Mouse (Mus musculus) neural tube, embryonic 13.5 days (tissue): ENCODE measurements around the gene Spag16. TPM values are rescaled to one million over a fixed set of nuclear protein-coding genes. Genes with fewer than 3 reads are reported as not detected.

Source experiments
- ATAC-seq: fragments of 200-750 bp; cut with Nextera tagmentation; 2 replicates; pipeline ENCODE4 v1.8.0; 2017; ENCODE audit warnings: low read depth, mild to moderate bottlenecking, moderate TSS enrichment, moderate library complexity
- H3K27ac ChIP-seq: fragments of 300-500 bp; sonication (generic); replicated peaks from 2 replicates; pipeline ENCODE4 v1.5.1; 2015; ENCODE audit warnings: moderate library complexity, mild to moderate bottlenecking, inconsistent platforms
- H3K27me3 ChIP-seq: fragments of 300-500 bp; sonication (generic); 2 replicates; pipeline ENCODE4 v1.6.1; 2015; ENCODE audit warnings: mild to moderate bottlenecking, inconsistent platforms
- H3K36me3 ChIP-seq: fragments of 300-500 bp; sonication (generic); 2 replicates; pipeline ENCODE4 v1.6.1; 2015; ENCODE audit warnings: mild to moderate bottlenecking, inconsistent platforms
- H3K4me1 ChIP-seq: fragments of 300-500 bp; sonication (generic); replicated peaks from 2 replicates; pipeline ENCODE4 v1.6.1; 2015; ENCODE audit warnings: inconsistent platforms
- H3K4me2 ChIP-seq: fragments of 300-500 bp; sonication (generic); 2 replicates; pipeline ENCODE4 v1.6.1; 2015; ENCODE audit warnings: inconsistent platforms, mild to moderate bottlenecking, moderate library complexity
- H3K4me3 ChIP-seq: fragments of 300-500 bp; sonication (generic); 2 replicates; pipeline ENCODE4 v1.5.1; 2015; ENCODE audit warnings: mild to moderate bottlenecking, inconsistent platforms
- H3K9ac ChIP-seq: fragments of 300-500 bp; sonication (generic); 2 replicates; pipeline ENCODE4 v1.6.1; 2015; ENCODE audit warnings: moderate library complexity, mild to moderate bottlenecking, inconsistent platforms
- H3K9me3 ChIP-seq: fragments of 300-500 bp; sonication (generic); 2 replicates; pipeline ENCODE4 v1.6.1; 2016; ENCODE audit warnings: inconsistent platforms
- WGBS: fragments of 180-500 bp; shearing (Covaris S2); methylation state at CpG from one replicate; pipeline ENCODE4 v1.1.7; 2015; 5-methylcytosine and 5-hydroxymethylcytosine counted together
- polyA plus RNA-seq: library from polyadenylated mRNA; unstranded; fragments of >200 nt; fragmentation: Nextera tagmentation; extraction: Ambion mirVana; gene quantifications from 2 replicates; pipeline ENCODE4 v1.2.1, GENCODE M21; 2015

The Spag16 gene
- polyA plus RNA-seq, 1 experiment from 2014 or later: 1.2 TPM

- Histone ChIP-seq H3K4me3 (no peak overlapping the region), H3K9me3 (no peaks in the 10 kb centered on the region), H3K4me2 (no peak overlapping the region), H3K9ac (no peak overlapping the region), H3K4me1 (no peaks in the 10 kb centered on the region), H3K27me3 (no peaks in the 10 kb centered on the region), H3K27ac (no peak overlapping the region), H3K36me3 (no peaks in the 10 kb centered on the region)
- 87% methylated on average over 4 of the region's 4 CpGs for WGBS
- no peak for ATAC-seq
These were observed 289.6 kb downstream of the Spag16 start for GRCm38 (mm10) chr1:70116212-70116982.

- Histone ChIP-seq H3K9ac (no peak overlapping the region), H3K36me3 (no peaks in the 10 kb centered on the region), H3K4me1 (no peaks in the 10 kb centered on the region), H3K27me3 (no peaks in the 10 kb centered on the region), H3K9me3 (no peaks in the 10 kb centered on the region), H3K4me2 (no peak overlapping the region), H3K4me3 (no peak overlapping the region), H3K27ac (no peak overlapping the region)
- no peak for ATAC-seq
- 68% methylated on average over 2 of the region's 2 CpGs for WGBS
These were observed 301.3 kb downstream of the Spag16 start for GRCm38 (mm10) chr1:70128035-70128434.

- Histone ChIP-seq H3K4me1 (no peaks in the 10 kb centered on the region), H3K9me3 (0 out of 2 replicates have a peak, but pooled peaks cover under 1% of the 10 kb centered on the region), H3K27me3 (no peaks in the 10 kb centered on the region), H3K36me3 (no peaks in the 10 kb centered on the region), H3K4me2 (no peak overlapping the region), H3K27ac (no peak overlapping the region), H3K9ac (no peak overlapping the region), H3K4me3 (no peak overlapping the region)
- WGBS: 73% methylated on average over 2 of the region's 2 CpGs
- no peak for ATAC-seq
These were observed 308.8 kb downstream of the Spag16 start for GRCm38 (mm10) chr1:70135547-70135946.

- Histone ChIP-seq H3K9me3 (no peaks in the 10 kb centered on the region), H3K36me3 (no peaks in the 10 kb centered on the region), H3K9ac (no peak overlapping the region), H3K27me3 (no peaks in the 10 kb centered on the region), H3K4me2 (no peak overlapping the region), H3K4me1 (no peaks in the 10 kb centered on the region), H3K4me3 (no peak overlapping the region), H3K27ac (no peak overlapping the region)
- 74% methylated on average over 3 of the region's 3 CpGs for WGBS
- no peak for ATAC-seq
These were observed 338.8 kb downstream of the Spag16 start for GRCm38 (mm10) chr1:70165343-70166158.

- H3K27me3 ChIP-seq: no peaks in the 10 kb centered on the region
- no peak for ATAC-seq
- 87% methylated on average over 4 of the region's 4 CpGs for WGBS
These were observed 353.5 kb downstream of the Spag16 start for GRCm38 (mm10) chr1:70180123-70180741.

GRCm38 (mm10) chr1:70264815-70265214 is 438.0 kb downstream of the Spag16 start:
- WGBS: 45% methylated on average over 9 of the region's 9 CpGs
- no peak overlapping the region for H3K9ac ChIP-seq
- ATAC-seq: no peak
- peaks cover 4% of the 10 kb centered on the region for H3K4me1 ChIP-seq
- H3K4me2 ChIP-seq: no peak overlapping the region
- no peak overlapping the region for H3K27ac ChIP-seq
- no peaks in the 10 kb centered on the region for H3K27me3 ChIP-seq
- no peaks in the 10 kb centered on the region for H3K9me3 ChIP-seq
- H3K4me3 ChIP-seq: no peak overlapping the region
- H3K36me3 ChIP-seq: no peaks in the 10 kb centered on the region

More at GRCm38 (mm10) chr1:70180123-70180741, 353.5 kb downstream of the Spag16 start:
- Histone ChIP-seq H3K36me3 (no peaks in the 10 kb centered on the region), H3K4me1 (no peaks in the 10 kb centered on the region), H3K4me2 (no peak overlapping the region), H3K27ac (no peak overlapping the region), H3K9ac (no peak overlapping the region), H3K9me3 (no peaks in the 10 kb centered on the region), H3K4me3 (no peak overlapping the region)

- H3K4me1 ChIP-seq: peaks cover 4% of the 10 kb centered on the region
- 75% methylated on average over 5 of the region's 5 CpGs for WGBS
- H3K27ac ChIP-seq: no peak overlapping the region
- no peak for ATAC-seq
- H3K4me2 ChIP-seq: no peak overlapping the region
- H3K27me3 ChIP-seq: no peaks in the 10 kb centered on the region
- H3K36me3 ChIP-seq: no peaks in the 10 kb centered on the region
- no peaks in the 10 kb centered on the region for H3K9me3 ChIP-seq
- H3K4me3 ChIP-seq: no peak overlapping the region
- no peak overlapping the region for H3K9ac ChIP-seq
These were observed 439.2 kb downstream of the Spag16 start for GRCm38 (mm10) chr1:70265920-70266505.

GRCm38 (mm10) chr1:70270139-70270538 is 443.4 kb downstream of the Spag16 start:
- no peak overlapping the region for H3K4me3 ChIP-seq
- no peak overlapping the region for H3K9ac ChIP-seq
- WGBS: 17% methylated on average over 8 of the region's 8 CpGs
- H3K9me3 ChIP-seq: no peaks in the 10 kb centered on the region
- no peak overlapping the region for H3K4me2 ChIP-seq
- no peak overlapping the region for H3K27ac ChIP-seq
- no peaks in the 10 kb centered on the region for H3K36me3 ChIP-seq
- no peaks in the 10 kb centered on the region; the same call in 1 of the 2 replicates for H3K4me1 ChIP-seq
- no peaks in the 10 kb centered on the region for H3K27me3 ChIP-seq
- no peak for ATAC-seq

GRCm38 (mm10) chr1:70272753-70273152 is 446.0 kb downstream of the Spag16 start:
- 76% methylated on average over 2 of the region's 2 CpGs for WGBS
- Histone ChIP-seq H3K4me1 (no peaks in the 10 kb centered on the region), H3K27me3 (no peaks in the 10 kb centered on the region), H3K27ac (no peak overlapping the region), H3K36me3 (no peaks in the 10 kb centered on the region), H3K4me2 (no peak overlapping the region), H3K9ac (no peak overlapping the region), H3K9me3 (no peaks in the 10 kb centered on the region), H3K4me3 (no peak overlapping the region)
- no peak for ATAC-seq

- H3K9ac ChIP-seq: no peak overlapping the region
- H3K4me1 ChIP-seq: no peaks in the 10 kb centered on the region
- H3K27me3 ChIP-seq: no peaks in the 10 kb centered on the region
- no peak overlapping the region for H3K27ac ChIP-seq
- no peaks in the 10 kb centered on the region for H3K36me3 ChIP-seq
- H3K4me3 ChIP-seq: no peak overlapping the region
- ATAC-seq: no peak
- no peak overlapping the region for H3K4me2 ChIP-seq
- 78% methylated on average over 2 of the region's 2 CpGs for WGBS
- no peaks in the 10 kb centered on the region for H3K9me3 ChIP-seq
These were observed 452.5 kb downstream of the Spag16 start for GRCm38 (mm10) chr1:70279296-70279695.

- ATAC-seq: no peak
- H3K9me3 ChIP-seq: no peaks in the 10 kb centered on the region
- H3K4me3 ChIP-seq: no peak overlapping the region
- no peaks in the 10 kb centered on the region for H3K27me3 ChIP-seq
- H3K27ac ChIP-seq: no peak overlapping the region
- H3K9ac ChIP-seq: no peak overlapping the region
- H3K4me2 ChIP-seq: no peak overlapping the region
- no peaks in the 10 kb centered on the region for H3K4me1 ChIP-seq
- no peaks in the 10 kb centered on the region for H3K36me3 ChIP-seq
- WGBS: 93% methylated on average over 1 of the region's 1 CpGs
These were observed 456.6 kb downstream of the Spag16 start for GRCm38 (mm10) chr1:70283388-70283787.

- Histone ChIP-seq H3K27me3 (no peaks in the 10 kb centered on the region), H3K4me2 (no peak overlapping the region), H3K4me1 (no peaks in the 10 kb centered on the region), H3K27ac (no peak overlapping the region), H3K36me3 (no peaks in the 10 kb centered on the region), H3K9ac (no peak overlapping the region), H3K9me3 (no peaks in the 10 kb centered on the region), H3K4me3 (no peak overlapping the region)
- WGBS: 54% methylated on average over 1 of the region's 1 CpGs
- no peak for ATAC-seq
These were observed 457.4 kb downstream of the Spag16 start for GRCm38 (mm10) chr1:70284140-70284539.
